Mouse (Mus musculus): ENCODE results near the gene Fam227a. TPM values are rescaled to one million over a fixed set of nuclear protein-coding genes. Genes with fewer than 3 reads are reported as not detected.

Gene Fam227a
- total and polyA plus RNA-seq, 2 experiments from 2014 or later = 2.8 to 12.1 TPM

GRCm38 (mm10) chr15:79576947-79577346, 81.8 kb downstream of the Fam227a start:
- no peaks in the 10 kb centered on the region for H3K36me3 ChIP-seq (ENCODE audit: insufficient read depth, low read length)
- DNase-seq (ENCODE audit: low spot score) (no peak), ATAC-seq (ENCODE audit: low FRiP score) (no peak)
- H3K27ac ChIP-seq (ENCODE audit: low read depth, low read length) = no peak overlapping the region
- no peaks in the 10 kb centered on the region for H3K9me3 ChIP-seq (ENCODE audit: low read length)
- no peaks in the 10 kb centered on the region for H3K4me1 ChIP-seq (ENCODE audit: insufficient read depth, low read length)
- no peak overlapping the region for H3K9ac ChIP-seq (replicated peaks; ENCODE audit: low read length, poor library complexity, severe bottlenecking)
- 88% methylated on average over 2 of the region's 2 CpGs for WGBS
- no peak overlapping the region for H3K4me3 ChIP-seq (ENCODE audit: low read depth, low read length)
- H3K4me2 ChIP-seq (ENCODE audit: low read depth, low read length, poor library complexity, severe bottlenecking) = no peak overlapping the region
- no peak for TF ChIP-seq CTCF (IDR thresholded peaks at IDR 0.05)
- no peaks in the 10 kb centered on the region for H3K27me3 ChIP-seq (ENCODE audit: insufficient read depth, low read length)

GRCm38 (mm10) chr15:79575543-79576222, 83.1 kb downstream of the Fam227a start:
- no peak overlapping the region for H3K27ac ChIP-seq (ENCODE audit: low read depth, low read length)
- no peaks in the 10 kb centered on the region for H3K9me3 ChIP-seq (ENCODE audit: low read length)
- no peak overlapping the region for H3K4me2 ChIP-seq (ENCODE audit: low read depth, low read length, poor library complexity, severe bottlenecking)
- no peaks in the 10 kb centered on the region for H3K4me1 ChIP-seq (ENCODE audit: insufficient read depth, low read length)
- TF ChIP-seq CTCF (IDR thresholded peaks at IDR 0.05) = no peak
- H3K36me3 ChIP-seq (ENCODE audit: insufficient read depth, low read length) = no peaks in the 10 kb centered on the region
- ATAC-seq (ENCODE audit: low FRiP score) (no peak), DNase-seq (ENCODE audit: low spot score) (no peak)
- H3K9ac ChIP-seq (replicated peaks; ENCODE audit: low read length, poor library complexity, severe bottlenecking) = no peak overlapping the region
- no peaks in the 10 kb centered on the region for H3K27me3 ChIP-seq (ENCODE audit: insufficient read depth, low read length)
- H3K4me3 ChIP-seq (ENCODE audit: low read depth, low read length) = no peak overlapping the region
- 52% methylated on average over 1 of the region's 1 CpGs for WGBS

GRCm38 (mm10) chr15:79562417-79562816, 96.3 kb downstream of the Fam227a start:
- Histone ChIP-seq H3K4me3 (ENCODE audit: low read depth, low read length) (no peak overlapping the region), H3K4me2 (ENCODE audit: low read depth, low read length, poor library complexity, severe bottlenecking) (no peak overlapping the region), H3K36me3 (ENCODE audit: insufficient read depth, low read length) (no peaks in the 10 kb centered on the region), H3K9me3 (ENCODE audit: low read length) (no peaks in the 10 kb centered on the region), H3K27me3 (ENCODE audit: insufficient read depth, low read length) (no peaks in the 10 kb centered on the region), H3K9ac (replicated peaks; ENCODE audit: low read length, poor library complexity, severe bottlenecking) (no peak overlapping the region), H3K27ac (ENCODE audit: low read depth, low read length) (no peak overlapping the region), H3K4me1 (ENCODE audit: insufficient read depth, low read length) (no peaks in the 10 kb centered on the region)
- no peak for TF ChIP-seq CTCF (IDR thresholded peaks at IDR 0.05)
- DNase-seq (ENCODE audit: low spot score) = no peak
- 81% methylated on average over 9 of the region's 9 CpGs for WGBS
- ATAC-seq (ENCODE audit: low FRiP score) = no peak

GRCm38 (mm10) chr15:79559649-79560048, 99.1 kb downstream of the Fam227a start:
- Histone ChIP-seq H3K9me3 (ENCODE audit: low read length) (no peaks in the 10 kb centered on the region), H3K4me1 (ENCODE audit: insufficient read depth, low read length) (no peaks in the 10 kb centered on the region), H3K27me3 (ENCODE audit: insufficient read depth, low read length) (no peaks in the 10 kb centered on the region), H3K27ac (ENCODE audit: low read depth, low read length) (no peak overlapping the region), H3K9ac (replicated peaks; ENCODE audit: low read length, poor library complexity, severe bottlenecking) (no peak overlapping the region), H3K36me3 (ENCODE audit: insufficient read depth, low read length) (no peaks in the 10 kb centered on the region), H3K4me3 (ENCODE audit: low read depth, low read length) (no peak overlapping the region), H3K4me2 (ENCODE audit: low read depth, low read length, poor library complexity, severe bottlenecking) (no peak overlapping the region)
- no peak for ATAC-seq (ENCODE audit: low FRiP score)
- no peak for DNase-seq (ENCODE audit: low spot score)
- 77% methylated on average over 3 of the region's 3 CpGs for WGBS
- TF ChIP-seq CTCF (IDR thresholded peaks at IDR 0.05) = no peak

Small RNA genes lying within 50 kb of the gene (microRNA-seq; reads per million reads assigned to microRNA genes)
- gene Gm27903 (ENCODE audit: borderline number of aligned reads) = not detected

Other genes starting within 250 kb of the Fam227a start
- gene Csnk1e, start 203.4 kb downstream of the Fam227a start, total RNA-seq (2014; rRNA removed) = 378 and 384 TPM in 2 replicates
- gene Csnk1e, start 203.4 kb downstream of the Fam227a start, polyA plus RNA-seq (2015; fragmentation: Nextera tagmentation; extraction: Ambion mirVana) = 153 and 195 TPM in 2 replicates
- 1.7 and 2.2 TPM in 2 replicates for gene Kcnj4, start 153.7 kb downstream of the Fam227a start, total RNA-seq (2014; rRNA removed)
- gene Kcnj4, start 153.7 kb downstream of the Fam227a start, polyA plus RNA-seq (2015; fragmentation: Nextera tagmentation; extraction: Ambion mirVana) = 0.11 and 0.15 TPM in 2 replicates
- 6.0 and 7.3 TPM in 2 replicates for gene Kdelr3, start 142.5 kb downstream of the Fam227a start, total RNA-seq (2014; rRNA removed)
- 5.8 and 7.7 TPM in 2 replicates for gene Kdelr3, start 142.5 kb downstream of the Fam227a start, polyA plus RNA-seq (2015; fragmentation: Nextera tagmentation; extraction: Ambion mirVana)
- gene Ddx17, start 112.2 kb downstream of the Fam227a start, total RNA-seq (2014; rRNA removed) = 302 and 436 TPM in 2 replicates
- gene Ddx17, start 112.2 kb downstream of the Fam227a start, polyA plus RNA-seq (2015; fragmentation: Nextera tagmentation; extraction: Ambion mirVana) = 30.0 and 35.1 TPM in 2 replicates
- 0.90 and 1.1 TPM in 2 replicates for gene Dmc1, start 53.8 kb downstream of the Fam227a start, total RNA-seq (2014; rRNA removed)
- gene Dmc1, start 53.8 kb downstream of the Fam227a start, polyA plus RNA-seq (2015; fragmentation: Nextera tagmentation; extraction: Ambion mirVana) = 0.93 and 1.1 TPM in 2 replicates
- gene Cby1, start 243 bp upstream of the Fam227a start, total RNA-seq (2014; rRNA removed) = 56.9 and 72.5 TPM in 2 replicates
- 99.2 and 101 TPM in 2 replicates for gene Cby1, start 243 bp upstream of the Fam227a start, polyA plus RNA-seq (2015; fragmentation: Nextera tagmentation; extraction: Ambion mirVana)
- 161 and 180 TPM in 2 replicates for gene Tomm22, start 11.9 kb upstream of the Fam227a start, total RNA-seq (2014; rRNA removed)
- gene Tomm22, start 11.9 kb upstream of the Fam227a start, polyA plus RNA-seq (2015; fragmentation: Nextera tagmentation; extraction: Ambion mirVana) = 229 and 230 TPM in 2 replicates
- 58.7 and 59.6 TPM in 2 replicates for gene Josd1, start 29.0 kb upstream of the Fam227a start, total RNA-seq (2014; rRNA removed)
- 16.8 and 17.7 TPM in 2 replicates for gene Josd1, start 29.0 kb upstream of the Fam227a start, polyA plus RNA-seq (2015; fragmentation: Nextera tagmentation; extraction: Ambion mirVana)
- gene Gtpbp1, start 31.9 kb upstream of the Fam227a start, total RNA-seq (2014; rRNA removed) = 76.1 and 99.3 TPM in 2 replicates
- gene Gtpbp1, start 31.9 kb upstream of the Fam227a start, polyA plus RNA-seq (2015; fragmentation: Nextera tagmentation; extraction: Ambion mirVana) = 40.0 and 41.6 TPM in 2 replicates
- gene Sun2, start 83.6 kb upstream of the Fam227a start, total RNA-seq (2014; rRNA removed) = 32.3 and 33.7 TPM in 2 replicates
- 2.8 and 3.1 TPM in 2 replicates for gene Sun2, start 83.6 kb upstream of the Fam227a start, polyA plus RNA-seq (2015; fragmentation: Nextera tagmentation; extraction: Ambion mirVana)
- 40.8 and 44.0 TPM in 2 replicates for gene Dnal4, start 118.9 kb upstream of the Fam227a start, total RNA-seq (2014; rRNA removed)
- gene Dnal4, start 118.9 kb upstream of the Fam227a start, polyA plus RNA-seq (2015; fragmentation: Nextera tagmentation; extraction: Ambion mirVana) = 55.9 and 59.7 TPM in 2 replicates
- 254 and 288 TPM in 2 replicates for gene Nptxr, start 145.8 kb upstream of the Fam227a start, total RNA-seq (2014; rRNA removed)
- 84.2 and 97.8 TPM in 2 replicates for gene Nptxr, start 145.8 kb upstream of the Fam227a start, polyA plus RNA-seq (2015; fragmentation: Nextera tagmentation; extraction: Ambion mirVana)
- gene Npcd, start 175.3 kb upstream of the Fam227a start, total RNA-seq (2014; rRNA removed) = 8.2 and 12.1 TPM in 2 replicates
- gene Npcd, start 175.3 kb upstream of the Fam227a start, polyA plus RNA-seq (2015; fragmentation: Nextera tagmentation; extraction: Ambion mirVana) = 3.2 and 4.6 TPM in 2 replicates
- 109 and 118 TPM in 2 replicates for gene Cbx6, start 175.7 kb upstream of the Fam227a start, total RNA-seq (2014; rRNA removed)
- gene Cbx6, start 175.7 kb upstream of the Fam227a start, polyA plus RNA-seq (2015; fragmentation: Nextera tagmentation; extraction: Ambion mirVana) = 65.0 and 70.6 TPM in 2 replicates
- 3.4 and 5.4 TPM in 2 replicates for gene Apobec3, start 232.7 kb upstream of the Fam227a start, total RNA-seq (2014; rRNA removed)
- 3.3 and 3.4 TPM in 2 replicates for gene Apobec3, start 232.7 kb upstream of the Fam227a start, polyA plus RNA-seq (2015; fragmentation: Nextera tagmentation; extraction: Ambion mirVana)